Mouse (Mus musculus): ENCODE results near the gene Wdr76. TPM values are rescaled to one million over a fixed set of nuclear protein-coding genes. Genes with fewer than 3 reads are reported as not detected.
A peak's percentile ranks its signal among the peaks of the same experiment; 100 is the strongest.

Wdr76 gene
- total and polyA plus RNA-seq, 3 experiments = 21.8 to 23.2 TPM; not detected in 1

DNA sequence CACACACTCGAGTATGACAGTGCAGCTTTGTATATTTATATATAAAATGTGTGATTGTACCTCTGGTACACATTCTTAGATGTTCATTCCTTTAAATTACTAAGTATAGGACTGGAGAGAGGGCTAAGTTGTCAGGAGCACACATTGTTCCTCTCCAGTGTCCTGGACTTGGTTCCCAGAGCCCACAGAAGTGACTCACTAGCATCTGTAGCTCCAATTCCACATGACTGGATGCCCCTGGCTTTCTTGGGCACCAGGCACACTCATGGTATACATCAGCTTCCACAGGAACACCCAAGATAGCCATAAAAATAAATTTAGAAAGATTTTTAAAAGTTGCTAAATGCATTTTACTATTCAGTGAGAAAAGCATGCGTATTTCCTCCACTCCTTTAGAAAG is 18.5 kb downstream of the Wdr76 start:
- TF ChIP-seq JUND (IDR thresholded peaks at IDR 0.05; ENCODE audit: low read depth, low read length) (no peak), ETS1 (IDR thresholded peaks at IDR 0.05; ENCODE audit: low read depth, low read length) (no peak), POLR2A (IDR thresholded peaks at IDR 0.05; ENCODE audit: control insufficient read depth in 1 of 2, insufficient read depth in 1 of 2, low read depth in 1 of 2, low read length in 2 of 2, poor library complexity in 1 of 2) (no peak), CHD2 (IDR thresholded peaks at IDR 0.05; ENCODE audit: low read length) (no peak), UBTF (IDR thresholded peaks at IDR 0.05; ENCODE audit: borderline replicate concordance, insufficient read depth, low read depth, low read length) (no peak), MAX (IDR thresholded peaks at IDR 0.05; ENCODE audit: low read length) (no peak), ZNF384 (IDR thresholded peaks at IDR 0.05; ENCODE audit: low read depth, low read length) (no peak), MXI1 (IDR thresholded peaks at IDR 0.05; ENCODE audit: low read depth, low read length) (no peak), ZMIZ1 (IDR thresholded peaks at IDR 0.05; ENCODE audit: low read depth, low read length) (no peak), MAZ (IDR thresholded peaks at IDR 0.05; ENCODE audit: low read depth, low read length) (no peak), BHLHE40 (IDR thresholded peaks at IDR 0.05; ENCODE audit: borderline replicate concordance, low read depth, low read length) (no peak), TAL1 (IDR thresholded peaks at IDR 0.05; ENCODE audit: low read length) (no peak), CTCF (IDR thresholded peaks at IDR 0.05 in 2 of 3, conservative IDR thresholded peaks at IDR 0.05 in 1 of 3; ENCODE audit: control insufficient read depth in 1 of 3, insufficient read depth in 1 of 3, low read depth in 2 of 3, low read length in 3 of 3, poor library complexity in 1 of 3, severe bottlenecking in 1 of 3) (no peak), TCF12 (IDR thresholded peaks at IDR 0.05; ENCODE audit: low read depth, low read length) (no peak), MAFK (IDR thresholded peaks at IDR 0.05; ENCODE audit: borderline replicate concordance, low read depth, low read length) (no peak), ELF1 (IDR thresholded peaks at IDR 0.05; ENCODE audit: low read depth, low read length) (no peak), USF1 (IDR thresholded peaks at IDR 0.05; ENCODE audit: low read depth, low read length) (no peak)

DNA sequence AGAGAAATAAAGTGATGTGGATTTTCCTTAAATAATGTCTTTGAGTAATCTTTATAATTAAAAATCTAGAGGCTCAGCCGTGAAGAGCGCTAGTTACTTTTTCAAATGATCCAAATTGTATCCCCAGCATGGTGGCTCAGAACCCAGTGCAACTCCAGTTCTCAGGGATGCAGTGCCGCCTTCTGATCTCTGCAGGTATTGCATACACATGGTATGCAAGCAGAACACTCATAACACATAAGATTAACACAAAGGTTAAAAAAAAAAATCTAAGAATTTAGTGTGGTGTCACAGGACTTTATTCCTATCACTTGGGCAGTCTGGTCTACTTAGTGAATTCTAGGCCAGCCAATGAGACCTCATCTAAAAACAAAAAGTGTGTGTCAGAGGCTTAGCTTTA is 38.3 kb downstream of the Wdr76 start:
- H3K9ac ChIP-seq (ENCODE audit: control insufficient read depth, low read depth, low read length, poor library complexity, severe bottlenecking) = no peak overlapping the region
- peaks cover 0 to 15% of the 10 kb centered on the region in 2 experiments; a peak in 2 of 4 replicates for H3K36me3 ChIP-seq (ENCODE audit: control insufficient read depth in 1 of 2, insufficient read depth in 2 of 2, low read length in 2 of 2)
- no peaks in the 10 kb centered on the region for H3K9me3 ChIP-seq (replicated peaks; ENCODE audit: insufficient read depth, low read length)
- TF ChIP-seq CTCF (IDR thresholded peaks at IDR 0.05 in 2 of 3, conservative IDR thresholded peaks at IDR 0.05 in 1 of 3; ENCODE audit: control insufficient read depth in 1 of 3, insufficient read depth in 1 of 3, low read depth in 2 of 3, low read length in 3 of 3, poor library complexity in 1 of 3, severe bottlenecking in 1 of 3) (peak; percentile 7 to 24 (median 7); a peak in 1 of 6 replicates), CHD2 (IDR thresholded peaks at IDR 0.05; ENCODE audit: low read length) (no peak)
- no peaks in the 10 kb centered on the region for H3K4me1 ChIP-seq (ENCODE audit: control insufficient read depth in 1 of 2, insufficient read depth in 2 of 2, low read length in 2 of 2)
- peak; percentile 26 for DNase-seq (ENCODE audit: low read depth, low spot score)
- H3K27me3 ChIP-seq (ENCODE audit: control insufficient read depth in 1 of 2, insufficient read depth in 2 of 2, low read length in 2 of 2) = no peaks in the 10 kb centered on the region
- no peak overlapping the region for H3K4me3 ChIP-seq (ENCODE audit: control insufficient read depth in 1 of 2, insufficient read depth in 1 of 2, low read depth in 2 of 2, low read length in 2 of 2)
- no peaks in the 10 kb centered on the region for H3K79me2 ChIP-seq (ENCODE audit: control insufficient read depth, insufficient read depth, low read length, poor library complexity)
- no peak overlapping the region for H3K27ac ChIP-seq (ENCODE audit: control insufficient read depth, low read depth, low read length)

More for the DNA sequence above, 18.5 kb downstream of the Wdr76 start:
- H3K4me3 ChIP-seq (ENCODE audit: control insufficient read depth in 1 of 2, insufficient read depth in 1 of 2, low read depth in 2 of 2, low read length in 2 of 2) = no peak overlapping the region
- H3K36me3 ChIP-seq (ENCODE audit: control insufficient read depth in 1 of 2, insufficient read depth in 2 of 2, low read length in 2 of 2) = peaks cover 3 to 16% of the 10 kb centered on the region in 2 experiments
- no peak overlapping the region for H3K9ac ChIP-seq (ENCODE audit: control insufficient read depth, low read depth, low read length, poor library complexity, severe bottlenecking)
- no peaks in the 10 kb centered on the region for H3K79me2 ChIP-seq (ENCODE audit: control insufficient read depth, insufficient read depth, low read length, poor library complexity)
- H3K27ac ChIP-seq (ENCODE audit: control insufficient read depth, low read depth, low read length) = no peak overlapping the region
- H3K4me1 ChIP-seq (ENCODE audit: control insufficient read depth in 1 of 2, insufficient read depth in 2 of 2, low read length in 2 of 2) = peaks cover 5 to 6% of the 10 kb centered on the region in 2 experiments
- DNase-seq (ENCODE audit: low read depth, low spot score) = no peak
- H3K9me3 ChIP-seq (replicated peaks; ENCODE audit: insufficient read depth, low read length) = no peaks in the 10 kb centered on the region
- H3K27me3 ChIP-seq (ENCODE audit: control insufficient read depth in 1 of 2, insufficient read depth in 2 of 2, low read length in 2 of 2) = no peaks in the 10 kb centered on the region
